Mouse (Mus musculus) ES-Bruce4 (cell line): ENCODE results near the gene Ptpn11.

Source experiments
- CTCF ChIP-seq: IDR thresholded peaks from one replicate; pipeline ENCODE4 v1.8.1; 2011; ENCODE audit warnings: low read depth, low read length
- EP300 ChIP-seq: IDR thresholded peaks from 2 replicates; pipeline ENCODE4 v1.6.1; 2011; ENCODE audit warnings: low read depth, low read length; ENCODE audit not compliant: insufficient read depth
- POLR2A ChIP-seq: IDR thresholded peaks from one replicate; pipeline ENCODE4 v1.8.1; 2011; ENCODE audit warnings: low read length; ENCODE audit not compliant: insufficient read depth

DNA sequence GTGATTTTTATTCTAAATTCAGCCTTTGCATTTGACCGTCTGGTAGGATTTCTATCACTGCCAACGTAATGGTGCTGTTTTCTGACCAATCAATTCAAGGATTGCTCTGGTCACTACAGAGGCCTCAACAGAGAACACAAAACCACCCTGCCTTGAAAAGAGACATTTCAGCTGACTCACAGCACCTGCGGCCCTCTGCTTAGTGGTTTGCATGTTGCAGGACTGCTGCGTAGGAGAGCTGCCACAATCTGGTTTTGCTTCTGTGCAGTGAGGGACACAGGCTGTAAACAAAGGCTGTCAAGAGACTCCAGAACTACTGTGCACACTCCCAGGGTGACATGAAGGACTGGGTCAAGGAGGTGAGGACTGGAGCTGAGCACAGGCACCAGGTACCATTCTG, 40.5 kb downstream of the Ptpn11 start:
- TF ChIP-seq CTCF (no peak), POLR2A (no peak), EP300 (no peak)
